Mouse (Mus musculus) left cerebral cortex, adult 2 months (tissue): ENCODE data around the gene Elmod1. TPM values are rescaled to one million over a fixed set of nuclear protein-coding genes. Genes with fewer than 3 reads are reported as not detected.

Experiments used
- DNase-seq, 2 experiments: peaks; one replicate each; pipeline ENCODE4 v3.0.0; 2021 to 2022; ENCODE audit warnings: low spot score in 2 of 2, mixed read lengths in 1 of 2; ENCODE audit errors: extremely low spot score in 1 of 2
- H3K27ac ChIP-seq: fragments of 200-600 bp; 2 replicates; pipeline ENCODE4 v1.8.1; 2022
- H3K4me3 ChIP-seq: fragments of 200-600 bp; 2 replicates; pipeline ENCODE4 v1.8.1; 2022
- CTCF ChIP-seq: fragments of 200-600 bp; IDR thresholded peaks from 2 replicates; pipeline ENCODE4 v1.8.1; 2022; ENCODE audit warnings: antibody characterized with exemption, mild to moderate bottlenecking, moderate library complexity
- intact Hi-C: fragments of 180-260 bp; cut with DNase I; formaldehyde crosslinking; loops from one replicate; pipeline ENCODE4 v1.15.1; 2025
- total RNA-seq, 2 experiments: library from RNA; stranded (reverse); gene quantifications; 2 replicates each; pipeline ENCODE4 v1.2.3; 2021

Gene Elmod1
- total RNA-seq, 2 experiments from 2014 or later, result 173 to 176 TPM

- intact Hi-C loops, result no loop called here
- no peak overlapping the region; the same call in 1 of the 2 replicates for H3K27ac ChIP-seq
These were observed 68.3 kb downstream of the Elmod1 start for GRCm38 (mm10) chr9:53906798-53907197.

GRCm38 (mm10) chr9:53905418-53905817 is 69.7 kb downstream of the Elmod1 start:
- intact Hi-C loops, result no loop called here
- TF ChIP-seq CTCF, result peak; percentile 44
- Histone ChIP-seq H3K27ac (no peak overlapping the region), H3K4me3 (no peak overlapping the region)
- DNase-seq, result no peak

More at GRCm38 (mm10) chr9:53906798-53907197, 68.3 kb downstream of the Elmod1 start:
- DNase-seq, result no peak
- no peak overlapping the region for H3K4me3 ChIP-seq
- no peak for TF ChIP-seq CTCF

- DNase-seq, result no peak
- Histone ChIP-seq H3K27ac (peak overlapping the region; percentile 11; the same call in 1 of the 2 replicates), H3K4me3 (no peak overlapping the region)
- intact Hi-C loops, result no loop called here
- TF ChIP-seq CTCF, result no peak
These were observed 71.8 kb downstream of the Elmod1 start for GRCm38 (mm10) chr9:53903215-53903842.

- TF ChIP-seq CTCF, result no peak
- Histone ChIP-seq H3K27ac (peak overlapping the region; percentile 32; the same call in 1 of the 2 replicates), H3K4me3 (no peak overlapping the region)
- no peak for DNase-seq
- intact Hi-C loops, result no loop called here
These were observed 75.3 kb downstream of the Elmod1 start for GRCm38 (mm10) chr9:53899836-53900235.

GRCm38 (mm10) chr9:53895827-53896226 is 79.3 kb downstream of the Elmod1 start:
- Histone ChIP-seq H3K4me3 (no peak overlapping the region), H3K27ac (no peak overlapping the region)
- intact Hi-C loops, result no loop called here
- no peak for TF ChIP-seq CTCF
- DNase-seq, result no peak

DNA sequence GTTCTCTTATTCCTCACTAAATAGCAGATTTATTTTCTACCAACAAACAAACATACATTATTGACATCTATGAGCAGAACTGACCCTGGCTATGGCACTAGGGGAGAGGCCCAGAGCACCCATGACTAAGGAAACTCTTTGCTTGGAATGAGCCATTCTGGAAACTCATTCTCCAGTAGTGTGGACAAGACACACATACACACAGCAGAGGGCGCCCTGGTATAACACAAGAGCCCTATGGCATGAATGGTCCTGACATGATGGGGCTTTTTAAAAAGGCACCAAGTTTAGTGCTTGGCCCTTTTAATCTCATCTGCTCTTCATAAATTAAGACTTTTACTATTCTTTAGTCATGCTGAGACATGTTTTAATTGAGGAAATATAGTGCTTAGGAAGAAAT is 85.0 kb downstream of the Elmod1 start:
- Histone ChIP-seq H3K27ac (no peak overlapping the region), H3K4me3 (no peak overlapping the region)
- intact Hi-C loops, result loop anchor here (1.0 kb wide), 2 partner anchors 97 to 222 kb away; no protein-coding TSS in a partner anchor
- peak; percentile 75 for TF ChIP-seq CTCF
- DNase-seq, result peak; percentile 60 to 64

DNA sequence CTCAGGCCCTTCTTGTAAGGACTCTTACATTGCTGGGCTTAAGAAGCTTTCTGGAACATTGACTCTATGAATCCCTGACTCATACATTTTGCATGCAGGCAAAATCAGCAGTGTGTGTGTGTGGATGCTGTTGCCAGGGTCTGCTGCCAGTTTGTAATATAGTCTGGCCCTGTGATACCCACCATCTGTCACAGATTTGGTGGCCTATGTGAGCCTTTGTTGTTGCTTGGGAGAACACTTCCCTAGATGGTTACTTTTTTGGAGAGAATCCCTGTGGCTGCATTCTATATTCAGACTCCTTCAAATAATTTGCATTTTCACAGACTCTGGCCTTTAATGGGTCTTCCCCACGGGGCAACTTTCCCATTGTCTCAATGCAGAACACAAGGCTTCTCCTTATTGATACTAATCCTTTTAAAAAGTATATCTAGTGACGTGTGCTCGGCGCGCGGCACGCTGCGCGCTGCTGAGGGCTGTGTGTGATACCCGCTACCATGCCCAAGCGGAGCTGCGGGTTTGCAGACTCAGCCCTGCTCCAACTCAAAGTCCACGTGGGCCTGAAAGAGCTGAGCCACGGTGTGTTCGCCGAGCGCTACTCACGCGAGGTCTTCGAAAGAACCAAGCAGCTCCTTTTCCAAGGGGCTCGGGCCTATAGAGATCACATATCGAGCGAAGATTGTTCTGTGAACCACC is 91.4 kb downstream of the Elmod1 start:
- DNase-seq, result no peak
- Histone ChIP-seq H3K4me3 (no peak overlapping the region), H3K27ac (no peak overlapping the region)
- TF ChIP-seq CTCF, result no peak
- intact Hi-C loops, result no loop called here

DNA sequence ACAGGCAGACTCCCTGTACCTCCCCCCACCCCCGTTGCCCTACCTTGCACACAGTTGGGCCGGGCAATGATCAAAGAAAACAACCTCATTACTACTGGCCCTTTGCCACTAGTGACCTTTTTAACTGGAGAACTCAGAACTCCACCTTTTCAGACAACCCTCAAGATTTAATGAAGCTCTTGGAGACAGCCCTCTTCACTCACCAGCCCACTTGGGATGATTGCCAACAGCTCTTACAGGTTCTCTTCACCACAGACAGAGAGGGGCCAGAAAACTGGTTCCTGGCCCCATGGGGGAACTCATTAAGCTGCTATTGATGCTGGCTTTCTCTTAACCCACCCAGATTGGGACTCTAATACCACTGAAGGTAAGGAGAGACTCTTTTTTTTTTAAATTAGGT is 97.7 kb downstream of the Elmod1 start:
- TF ChIP-seq CTCF, result no peak
- intact Hi-C loops, result no loop called here
- H3K27ac ChIP-seq, result no peak overlapping the region
- DNase-seq, result no peak
- H3K4me3 ChIP-seq, result no peak overlapping the region

GRCm38 (mm10) chr9:53873239-53873638 is 101.9 kb downstream of the Elmod1 start:
- no peak overlapping the region for H3K4me3 ChIP-seq
- TF ChIP-seq CTCF, result no peak
- no peak for DNase-seq
- intact Hi-C loops, result loop anchor here (5.0 kb wide), 1 partner anchor 46 kb away; no protein-coding TSS in a partner anchor
- no peak overlapping the region for H3K27ac ChIP-seq

Other genes starting within 250 kb of the Elmod1 start
- 1 to 10 TPM; 2.8 to 3.1 TPM for gene Slc35f2, start 203.8 kb downstream of the Elmod1 start, total RNA-seq
- not detected for gene Sln, start 125.1 kb downstream of the Elmod1 start, total RNA-seq
- gene Tnfaip8l3, start 93.1 kb upstream of the Elmod1 start, total RNA-seq, result 1 to 10 TPM; 7.9 to 8.6 TPM